8 mouse cellular contexts compared by ENCODE assay signal in the genomic region with DNA sequence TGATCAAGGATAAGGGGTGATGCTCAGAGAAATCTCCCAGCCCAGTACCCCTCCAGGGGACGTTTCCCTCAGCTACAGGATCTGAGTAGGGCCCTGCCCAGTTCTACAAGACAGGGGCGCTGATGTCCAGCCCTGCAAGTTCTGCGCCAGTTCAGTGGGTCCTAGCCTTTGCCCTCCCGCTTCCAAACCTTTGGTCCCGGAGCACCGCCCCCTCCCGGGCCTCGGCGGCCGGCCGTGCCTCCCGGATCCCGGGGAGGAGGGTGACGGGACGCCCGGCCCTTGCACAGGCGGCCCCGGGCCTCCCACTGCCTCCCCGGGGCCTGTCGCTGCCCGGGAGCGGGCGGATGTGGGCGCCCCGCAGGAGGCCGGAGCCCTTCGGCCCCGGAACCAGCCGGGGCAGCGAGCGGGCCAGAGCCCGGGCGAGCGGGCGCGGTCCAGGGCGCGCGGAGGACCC. TPM values are rescaled to one million over a fixed set of nuclear protein-coding genes. Genes with fewer than 3 reads are reported as not detected.
DNase-seq lines count a peak whose midpoint lies in the region; ATAC-seq and TF ChIP-seq lines count a peak whose summit lies in the region.

No protein-coding gene starts in this region.

- 1% methylated on average over 34 of the region's 39 CpGs for WGBS in heart, embryonic 14.5 days
- WGBS in midbrain, embryonic 10.5 days, result under 1% methylated on average over 39 of the region's 39 CpGs

- no peaks in the 10 kb centered on the region for H3K9me3 ChIP-seq in ES-Bruce4 (replicated peaks; ENCODE audit: control insufficient read depth, insufficient read depth, low read length, poor library complexity, severe bottlenecking)
- no peaks in the 10 kb centered on the region for H3K9me3 ChIP-seq in heart, embryonic 14.5 days (ENCODE audit: control insufficient read depth, low read length)
- H3K9me3 ChIP-seq in midbrain, embryonic 10.5 days (replicated peaks), result no peaks in the 10 kb centered on the region

- peak overlapping the region; percentile 84 for H3K9ac ChIP-seq in ES-Bruce4 (ENCODE audit: low read depth, poor library complexity, severe bottlenecking)
- peak overlapping the region; percentile 88 for H3K9ac ChIP-seq in heart, embryonic 14.5 days (ENCODE audit: low read length)

- no peaks in the 10 kb centered on the region for H3K36me3 ChIP-seq in ES-Bruce4 (ENCODE audit: control insufficient read depth, insufficient read depth, low read length, poor library complexity, severe bottlenecking)
- peaks cover 2% of the 10 kb centered on the region; the same call in 1 of the 2 replicates for H3K36me3 ChIP-seq in heart, embryonic 14.5 days (ENCODE audit: control insufficient read depth, insufficient read depth, low read length)
- peaks cover under 1% of the 10 kb centered on the region; the same call in 1 of the 2 replicates for H3K36me3 ChIP-seq in midbrain, embryonic 10.5 days

- no peak for TF ChIP-seq POLR2A in ES-Bruce4 (IDR thresholded peaks at IDR 0.05; ENCODE audit: insufficient read depth, low read length)
- TF ChIP-seq POLR2A in cortical plate, adult 2 months (IDR thresholded peaks at IDR 0.05; ENCODE audit: extremely low read depth, insufficient read depth, low read length), result no peak

- no peak for DNase-seq in cerebellum, postnatal 4 days (ENCODE audit: low spot score in 2 of 2)
- DNase-seq in kidney, postnatal 14 days, result peak; percentile 81
- peak; percentile 65 for DNase-seq in midbrain, embryonic 10.5 days (ENCODE audit: low spot score)

- H3K27ac ChIP-seq in ES-Bruce4 (ENCODE audit: insufficient read depth, low read length), result no peak overlapping the region
- H3K27ac ChIP-seq in cortical plate, adult 2 months (ENCODE audit: insufficient read depth, low read length), result peak overlapping the region; percentile 91
- peak overlapping the region; percentile 77 to 90 for H3K27ac ChIP-seq in heart, embryonic 14.5 days (replicated peaks in 1 of 2; ENCODE audit: control insufficient read depth in 1 of 2, insufficient read depth in 1 of 2, low read depth in 2 of 2, low read length in 2 of 2)
- peak overlapping the region; percentile 100 for H3K27ac ChIP-seq in midbrain, embryonic 10.5 days (replicated peaks)

- peaks cover 6% of the 10 kb centered on the region; the same call in 1 of the 2 replicates for H3K27me3 ChIP-seq in ES-Bruce4 (ENCODE audit: control insufficient read depth, insufficient read depth, low read length, poor library complexity, severe bottlenecking)
- H3K27me3 ChIP-seq in heart, embryonic 14.5 days (ENCODE audit: control insufficient read depth, insufficient read depth, low read length), result no peaks in the 10 kb centered on the region
- peaks cover 33% of the 10 kb centered on the region for H3K27me3 ChIP-seq in midbrain, embryonic 10.5 days (ENCODE audit: low read depth, poor library complexity, severe bottlenecking)

- H3K4me2 ChIP-seq in heart, embryonic 14.5 days (ENCODE audit: low read length), result peak overlapping the region; percentile 87

- H3K4me1 ChIP-seq in ES-Bruce4 (ENCODE audit: control insufficient read depth, insufficient read depth, low read length), result no peaks in the 10 kb centered on the region
- peaks cover 8% of the 10 kb centered on the region; the same call in 1 of the 2 replicates for H3K4me1 ChIP-seq in cortical plate, adult 2 months (ENCODE audit: control insufficient read depth, insufficient read depth, low read length)
- H3K4me1 ChIP-seq in heart, embryonic 14.5 days (ENCODE audit: control insufficient read depth in 2 of 2, insufficient read depth in 2 of 2, low read length in 2 of 2), result peaks cover 31 to 54% of the 10 kb centered on the region in 2 experiments
- peaks cover 68% of the 10 kb centered on the region for H3K4me1 ChIP-seq in midbrain, embryonic 10.5 days

- peak; percentile 32 for ATAC-seq in cerebellum, adult (ENCODE audit: insufficient number of reproducible peaks, low FRiP score, low TSS enrichment)
- no peak for ATAC-seq in heart, embryonic 14.5 days (ENCODE audit: insufficient number of reproducible peaks, insufficient read depth, low FRiP score, low read depth)
- no peak for ATAC-seq in monocyte, adult 5-6 weeks (replicated peaks; ENCODE audit: insufficient number of reproducible peaks, low FRiP score, low TSS enrichment, poor library complexity, severe bottlenecking)

- H3K4me3 ChIP-seq in ES-Bruce4 (ENCODE audit: low read depth, low read length), result peak overlapping the region; percentile 69
- peak overlapping the region; percentile 72 for H3K4me3 ChIP-seq in cortical plate, adult 2 months (ENCODE audit: insufficient read depth, low read length)
- peak overlapping the region; percentile 64 to 79 for H3K4me3 ChIP-seq in heart, embryonic 14.5 days (ENCODE audit: control insufficient read depth in 1 of 2, insufficient read depth in 1 of 2, low read depth in 1 of 2, low read length in 2 of 2)
- peak overlapping the region; percentile 95 for H3K4me3 ChIP-seq in midbrain, embryonic 10.5 days

- TF ChIP-seq EP300 in ES-Bruce4 (IDR thresholded peaks at IDR 0.05; ENCODE audit: insufficient read depth, low read depth, low read length), result no peak

- no peak for TF ChIP-seq CTCF in ES-Bruce4 (IDR thresholded peaks at IDR 0.05; ENCODE audit: low read depth, low read length)
- no peak for TF ChIP-seq CTCF in cortical plate, adult 2 months (IDR thresholded peaks at IDR 0.05; ENCODE audit: extremely low read depth, insufficient read depth, low read length)

RNA-seq across cellular contexts. Expression of gene Hdac7, which starts 13.5 kb away (rescaled TPM):
- 14.4 and 16.9 TPM in 2 replicates for polyA plus RNA-seq in ES-Bruce4 (2011; ENCODE audit: insufficient read depth, insufficient read length, low read depth, missing spikeins)
- 64.7 and 73.9 TPM in 2 replicates for polyA plus RNA-seq in cortical plate, adult 2 months (2012; rRNA removed)
- 25.7 and 26.7 TPM in 2 replicates for polyA plus RNA-seq in heart, embryonic 14.5 days (2014; fragmentation: Nextera tagmentation; extraction: Ambion mirVana)
- 23.9 and 24.7 TPM in 2 replicates for polyA plus RNA-seq in midbrain, embryonic 10.5 days (2016; fragmentation: Nextera tagmentation; extraction: Ambion mirVana)
- 6.5 to 17.5 TPM (median 10.7 TPM) in 3 replicates for total RNA-seq in monocyte, adult 5-6 weeks (2017)

RNA-seq across cellular contexts. Expression of gene Slc48a1, which starts 52.5 kb away (rescaled TPM):
- 16.0 and 17.2 TPM in 2 replicates for polyA plus RNA-seq in ES-Bruce4 (2011; ENCODE audit: insufficient read depth, insufficient read length, low read depth, missing spikeins)
- 140 and 155 TPM in 2 replicates for polyA plus RNA-seq in cortical plate, adult 2 months (2012; rRNA removed)
- polyA plus RNA-seq in heart, embryonic 14.5 days (2014; fragmentation: Nextera tagmentation; extraction: Ambion mirVana), result 67.1 and 69.6 TPM in 2 replicates
- 30.5 and 36.3 TPM in 2 replicates for polyA plus RNA-seq in midbrain, embryonic 10.5 days (2016; fragmentation: Nextera tagmentation; extraction: Ambion mirVana)
- 20.0 to 22.8 TPM (median 22.4 TPM) in 3 replicates for total RNA-seq in monocyte, adult 5-6 weeks (2017)

Comparison
In these comparisons a context has a peak if more than half of its experiments do, and no peak if none do; other contexts are left out.
1. DNase-seq: peak in kidney, postnatal 14 days (single experiment) and midbrain, embryonic 10.5 days (single experiment); none in cerebellum, postnatal 4 days (0 of 2).
2. Peak in every context shown above with its lines, with median percentiles within 50 percentile points of each other: H3K4me3 ChIP-seq.